Mouse (Mus musculus) heart, adult 2 months (tissue): ENCODE results near the gene Il1rn. TPM values are rescaled to one million over a fixed set of nuclear protein-coding genes. Genes with fewer than 3 reads are reported as not detected.

ENCODE experiments used
- DNase-seq, 2 experiments: peaks; one replicate each; pipeline ENCODE4 v3.0.0; 2021
- H3K27ac ChIP-seq: fragments of 200-600 bp; 2 replicates; pipeline ENCODE4 v1.8.1; 2022
- H3K27me3 ChIP-seq: fragments of 200-500 bp; 2 replicates; pipeline ENCODE4 v1.6.1; 2012; ENCODE audit warnings: mild to moderate bottlenecking, low read length, inconsistent platforms, mixed read lengths; ENCODE audit not compliant: control insufficient read depth, insufficient read depth
- H3K36me3 ChIP-seq: fragments of 200-500 bp; 2 replicates; pipeline ENCODE4 v1.6.1; 2012; ENCODE audit warnings: low read length, inconsistent platforms; ENCODE audit not compliant: control insufficient read depth, insufficient read depth
- H3K4me1 ChIP-seq: fragments of 200-500 bp; 2 replicates; pipeline ENCODE4 v1.6.1; 2011; ENCODE audit warnings: low read length; ENCODE audit not compliant: control insufficient read depth, insufficient read depth
- H3K4me3 ChIP-seq: fragments of 200-600 bp; 2 replicates; pipeline ENCODE4 v1.8.1; 2022
- H3K79me2 ChIP-seq: fragments of 200-500 bp; replicated peaks from 2 replicates; pipeline ENCODE4 v1.6.1; 2012; ENCODE audit warnings: mild to moderate bottlenecking, inconsistent platforms, low read length, moderate library complexity, mixed read lengths; ENCODE audit not compliant: control insufficient read depth, insufficient read depth
- H3K9ac ChIP-seq: fragments of 200-500 bp; 2 replicates; pipeline ENCODE4 v1.6.1; 2012; ENCODE audit warnings: low read depth, mild to moderate bottlenecking, control low read depth, inconsistent platforms, low read length, mixed read lengths
- CTCF ChIP-seq: fragments of 200-600 bp; IDR thresholded peaks from 2 replicates; pipeline ENCODE4 v1.8.1; 2022; ENCODE audit warnings: antibody characterized with exemption, mild to moderate bottlenecking, moderate library complexity
- EP300 ChIP-seq: fragments of 200-500 bp; IDR thresholded peaks from 2 replicates; pipeline ENCODE4 v1.6.1; 2011; ENCODE audit warnings: low read depth, low read length, control low read depth; ENCODE audit not compliant: insufficient read depth
- POLR2A ChIP-seq: fragments of 200-500 bp; IDR thresholded peaks from 2 replicates; pipeline ENCODE4 v1.6.1; 2011; ENCODE audit warnings: mild to moderate bottlenecking, low read depth, low read length, control low read depth; ENCODE audit not compliant: insufficient read depth
- WGBS: fragments of 180-500 bp; shearing (Covaris S2); methylation state at CpG from one replicate; pipeline ENCODE4 v1.1.7; 2018; 5-methylcytosine and 5-hydroxymethylcytosine counted together
- intact Hi-C: fragments of 180-260 bp; cut with DNase I; formaldehyde crosslinking; loops from one replicate; pipeline ENCODE4 v1.15.1; 2025
- polyA plus RNA-seq: library from polyadenylated mRNA; depleted of rRNA; stranded (reverse); fragments of >200 nt; gene quantifications from 2 replicates; pipeline ENCODE4 v1.2.3, GENCODE M21; 2012
- total RNA-seq, 2 experiments: library from RNA; stranded (reverse); gene quantifications; 2 replicates each; pipeline ENCODE4 v1.2.3; 2021

Il1rn gene
- total and polyA plus RNA-seq, 3 experiments = 0.09 to 0.37 (median 0.23) TPM

GRCm38 (mm10) chr2:24385111-24385961 is 48.7 kb downstream of the Il1rn start:
- Histone ChIP-seq H3K4me3 (no peak overlapping the region), H3K36me3 (no peaks in the 10 kb centered on the region), H3K9ac (no peak overlapping the region), H3K27ac (no peak overlapping the region), H3K27me3 (no peaks in the 10 kb centered on the region), H3K79me2 (no peaks in the 10 kb centered on the region), H3K4me1 (no peaks in the 10 kb centered on the region)
- peak; percentile 17 to 42 for DNase-seq
- no peak for TF ChIP-seq POLR2A
- intact Hi-C loops = no loop called here
- WGBS = 81% methylated on average over 14 of the region's 14 CpGs

DNA sequence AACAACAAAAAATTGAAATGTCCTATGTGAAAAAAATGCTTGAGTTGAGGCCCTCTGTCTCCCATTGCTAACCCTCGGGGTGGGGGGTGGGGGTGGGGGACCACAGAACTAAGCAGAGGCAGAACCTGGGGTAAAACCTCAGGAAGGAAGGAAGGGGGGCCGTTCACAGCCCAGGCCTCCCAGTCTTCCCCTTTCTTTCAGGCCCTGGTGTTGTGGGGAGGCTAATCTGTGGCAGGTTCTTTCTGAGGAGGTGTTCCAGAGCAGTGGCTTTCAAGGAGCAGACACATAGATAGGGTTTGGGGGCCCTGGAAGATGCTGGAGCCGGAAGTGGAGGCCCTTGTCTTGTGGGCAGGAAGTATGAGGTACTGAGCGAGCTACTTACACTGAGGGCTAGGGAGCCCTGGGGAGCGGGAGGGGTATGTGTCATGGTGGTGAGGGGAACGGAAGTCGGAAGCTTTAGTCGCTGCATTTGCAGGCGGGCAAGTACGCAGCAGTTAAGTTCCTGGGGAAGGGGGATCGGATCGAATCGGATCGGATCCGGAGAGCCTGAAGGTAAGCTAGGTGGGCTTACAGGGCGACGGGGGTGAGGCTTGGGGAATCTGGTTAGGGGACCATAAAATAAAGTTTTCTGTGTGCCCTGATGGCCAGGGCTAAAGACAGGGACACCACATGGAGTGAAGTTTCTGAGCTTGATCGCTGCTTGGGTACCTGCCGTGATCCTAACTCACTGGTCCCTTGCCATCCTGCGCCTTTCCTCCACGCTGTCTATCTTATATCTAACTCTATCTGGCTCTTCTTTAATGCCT is 49.7 kb downstream of the Il1rn start:
- Histone ChIP-seq H3K27ac (no peak overlapping the region), H3K4me3 (no peak overlapping the region), H3K27me3 (no peaks in the 10 kb centered on the region), H3K36me3 (no peaks in the 10 kb centered on the region), H3K9ac (no peak overlapping the region), H3K79me2 (no peaks in the 10 kb centered on the region), H3K4me1 (no peaks in the 10 kb centered on the region)
- peak; percentile 24 to 57 for DNase-seq
- intact Hi-C loops = no loop called here
- TF ChIP-seq POLR2A (no peak), CTCF (no peak), EP300 (no peak)
- WGBS = 75% methylated on average over 21 of the region's 21 CpGs

DNA sequence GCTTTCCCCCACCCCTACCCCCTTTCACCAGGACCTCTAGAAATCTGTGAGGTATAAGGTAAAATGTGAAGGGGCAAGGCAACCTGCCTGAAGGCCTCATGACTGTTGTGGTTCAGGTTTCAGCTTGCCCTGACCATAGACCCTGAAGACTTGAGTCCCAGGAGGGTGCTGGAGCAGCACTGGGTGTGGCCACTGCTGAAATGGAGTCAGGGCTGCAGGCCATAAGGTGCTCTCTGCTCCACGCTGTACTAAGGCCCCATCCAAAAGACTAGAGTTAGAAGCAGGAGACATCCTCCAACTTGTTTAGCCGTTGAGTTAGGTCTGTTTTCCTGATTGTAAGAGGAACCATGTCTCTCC is 50.3 kb downstream of the Il1rn start:
- DNase-seq = peak in 1 of 2 experiments; percentile 14
- intact Hi-C loops = no loop called here
- no peaks in the 10 kb centered on the region for H3K4me1 ChIP-seq
- H3K79me2 ChIP-seq = no peaks in the 10 kb centered on the region
- WGBS = 80% methylated on average over 2 of the region's 2 CpGs
- H3K27me3 ChIP-seq = no peaks in the 10 kb centered on the region
- no peak overlapping the region for H3K9ac ChIP-seq
- H3K36me3 ChIP-seq = no peaks in the 10 kb centered on the region
- no peak overlapping the region for H3K4me3 ChIP-seq
- TF ChIP-seq CTCF (no peak), POLR2A (no peak), EP300 (no peak)
- H3K27ac ChIP-seq = no peak overlapping the region

- no peak overlapping the region for H3K4me3 ChIP-seq
- H3K79me2 ChIP-seq = no peaks in the 10 kb centered on the region
- H3K27ac ChIP-seq = no peak overlapping the region
- no peaks in the 10 kb centered on the region for H3K27me3 ChIP-seq
- TF ChIP-seq POLR2A (no peak), CTCF (no peak), EP300 (no peak)
- no peaks in the 10 kb centered on the region for H3K4me1 ChIP-seq
- no peaks in the 10 kb centered on the region for H3K36me3 ChIP-seq
- WGBS = 71% methylated on average over 4 of the region's 4 CpGs
- no peak overlapping the region for H3K9ac ChIP-seq
- DNase-seq = peak in 1 of 2 experiments; percentile 12
- intact Hi-C loops = no loop called here
Measured at GRCm38 (mm10) chr2:24387361-24388283, 51.0 kb downstream of the Il1rn start.

DNA sequence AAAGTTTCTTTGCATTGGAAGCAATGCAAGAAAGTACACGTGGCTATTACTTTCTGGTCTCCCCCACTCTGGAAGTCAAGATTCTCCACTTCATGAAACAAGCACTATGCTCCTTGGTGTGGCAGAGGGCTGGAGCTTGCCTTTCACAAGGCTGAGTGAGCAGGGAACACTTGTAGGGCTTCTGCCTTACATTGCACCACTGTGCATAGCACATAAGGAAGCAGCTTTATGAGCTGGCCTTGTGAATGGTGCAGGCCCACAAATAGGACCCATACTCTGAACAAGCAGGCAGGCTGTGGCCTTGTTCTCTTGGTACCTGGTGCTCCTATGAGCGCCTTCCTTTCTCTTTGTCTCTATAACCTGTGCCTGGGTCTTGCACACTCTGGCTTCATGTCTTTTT is 56.6 kb downstream of the Il1rn start:
- no peaks in the 10 kb centered on the region for H3K79me2 ChIP-seq
- no peak overlapping the region for H3K4me3 ChIP-seq
- no peaks in the 10 kb centered on the region for H3K4me1 ChIP-seq
- H3K36me3 ChIP-seq = no peaks in the 10 kb centered on the region
- H3K27ac ChIP-seq = no peak overlapping the region
- WGBS = 80% methylated on average over 2 of the region's 2 CpGs
- peak in 1 of 2 experiments; percentile 4 for DNase-seq
- no peak for TF ChIP-seq POLR2A
- no peak for TF ChIP-seq EP300
- TF ChIP-seq CTCF = no peak
- H3K9ac ChIP-seq = no peak overlapping the region
- no peaks in the 10 kb centered on the region for H3K27me3 ChIP-seq
- intact Hi-C loops = no loop called here

- Histone ChIP-seq H3K4me3 (no peak overlapping the region), H3K4me1 (no peaks in the 10 kb centered on the region), H3K79me2 (no peaks in the 10 kb centered on the region), H3K36me3 (no peaks in the 10 kb centered on the region), H3K27me3 (no peaks in the 10 kb centered on the region), H3K9ac (no peak overlapping the region), H3K27ac (no peak overlapping the region)
- intact Hi-C loops = no loop called here
- DNase-seq = peak in 1 of 2 experiments; percentile 8
- TF ChIP-seq CTCF (no peak), POLR2A (no peak), EP300 (no peak)
- WGBS = 21% methylated on average over 2 of the region's 2 CpGs
Measured at GRCm38 (mm10) chr2:24397115-24397514, 60.5 kb downstream of the Il1rn start.
